Mouse (Mus musculus) thymus, adult 2 months (tissue): ENCODE measurements around the gene Ppm1h.

Source experiments
- CTCF ChIP-seq: fragments of 200-500 bp; IDR thresholded peaks from 2 replicates; pipeline ENCODE4 v1.5.1; 2012; ENCODE audit warnings: mild to moderate bottlenecking, control low read depth, low read length, moderate library complexity, borderline replicate concordance; ENCODE audit not compliant: control insufficient read depth, poor library complexity, insufficient read depth; ENCODE audit errors: extremely low read depth
- POLR2A ChIP-seq: fragments of 200-500 bp; IDR thresholded peaks from 2 replicates; pipeline ENCODE4 v1.6.1; 2012; ENCODE audit warnings: mild to moderate bottlenecking, low read length, control low read depth, moderate library complexity; ENCODE audit not compliant: control insufficient read depth, poor library complexity, insufficient read depth; ENCODE audit errors: extremely low read depth

GRCm38 (mm10) chr10:122930520-122930919 is 252.0 kb downstream of the Ppm1h start:
- TF ChIP-seq CTCF (no peak), POLR2A (no peak)
